Mouse (Mus musculus): ENCODE data around the gene Iqch.

GRCm38 (mm10) chr9:63495786-63496185, 106.5 kb downstream of the Iqch start:
- TF ChIP-seq CTCF (IDR thresholded peaks at IDR 0.05; ENCODE audit: low read depth, low read length) = no peak
- no peak for TF ChIP-seq POLR2A (IDR thresholded peaks at IDR 0.05; ENCODE audit: extremely low read depth, insufficient read depth, low read length)

Data from liver, adult 2 months (tissue).